Mouse (Mus musculus) neural tube, embryonic 11.5 days (tissue): ENCODE data around the gene Dip2b. TPM values are rescaled to one million over a fixed set of nuclear protein-coding genes. Genes with fewer than 3 reads are reported as not detected.
A peak's percentile ranks its signal among the peaks of the same experiment; 100 is the strongest.

Experiments used
- ATAC-seq: fragments of 200-750 bp; cut with Nextera tagmentation; 2 replicates; pipeline ENCODE4 v1.8.0; 2017; ENCODE audit warnings: moderate number of reproducible peaks, mild to moderate bottlenecking, moderate TSS enrichment, moderate library complexity; ENCODE audit not compliant: insufficient read depth, low FRiP score, low TSS enrichment
- DNase-seq: peaks from one replicate; pipeline ENCODE4 v3.0.0-alpha.2; 2015; ENCODE audit warnings: low spot score
- H3K27ac ChIP-seq: fragments of 300-500 bp; sonication (generic); 2 replicates; pipeline ENCODE4 v1.5.1; 2014; ENCODE audit warnings: low read depth, mild to moderate bottlenecking, low read length
- H3K27me3 ChIP-seq: fragments of 300-500 bp; sonication (generic); 2 replicates; pipeline ENCODE4 v1.6.1; 2014; ENCODE audit warnings: mild to moderate bottlenecking, low read length, mixed read lengths; ENCODE audit not compliant: control insufficient read depth, insufficient read depth
- H3K36me3 ChIP-seq: fragments of 300-500 bp; sonication (generic); 2 replicates; pipeline ENCODE4 v1.6.1; 2014; ENCODE audit warnings: mild to moderate bottlenecking, low read length, moderate library complexity, mixed read lengths; ENCODE audit not compliant: control insufficient read depth, insufficient read depth
- H3K4me1 ChIP-seq: fragments of 300-500 bp; sonication (generic); 2 replicates; pipeline ENCODE4 v1.6.1; 2014; ENCODE audit warnings: low read length, mixed read lengths; ENCODE audit not compliant: control insufficient read depth, insufficient read depth
- H3K4me2 ChIP-seq: fragments of 300-500 bp; sonication (generic); 2 replicates; pipeline ENCODE4 v1.6.1; 2014; ENCODE audit warnings: low read depth, mild to moderate bottlenecking, moderate library complexity
- H3K4me3 ChIP-seq: fragments of 300-500 bp; sonication (generic); 2 replicates; pipeline ENCODE4 v1.5.1; 2014; ENCODE audit warnings: low read depth, low read length
- H3K9ac ChIP-seq: fragments of 300-500 bp; sonication (generic); 2 replicates; pipeline ENCODE4 v1.6.1; 2014; ENCODE audit warnings: mild to moderate bottlenecking, low read length
- H3K9me3 ChIP-seq: fragments of 300-500 bp; sonication (generic); 2 replicates; pipeline ENCODE4 v1.6.1; 2016; ENCODE audit warnings: low read length; ENCODE audit not compliant: control insufficient read depth
- WGBS: fragments of 180-500 bp; shearing (Covaris S2); extraction: QIAGEN DNeasy Blood & Tissue Kit; methylation state at CpG from one replicate; pipeline ENCODE4 v1.1.7; 2014; 5-methylcytosine and 5-hydroxymethylcytosine counted together
- polyA plus RNA-seq: library from polyadenylated mRNA; unstranded; fragments of >200 nt; fragmentation: Nextera tagmentation; extraction: Ambion mirVana; gene quantifications from 2 replicates; pipeline ENCODE4 v1.2.1, GENCODE M21; 2014

Dip2b gene
- polyA plus RNA-seq, 1 experiment from 2014 or later = 27.9 TPM

DNA sequence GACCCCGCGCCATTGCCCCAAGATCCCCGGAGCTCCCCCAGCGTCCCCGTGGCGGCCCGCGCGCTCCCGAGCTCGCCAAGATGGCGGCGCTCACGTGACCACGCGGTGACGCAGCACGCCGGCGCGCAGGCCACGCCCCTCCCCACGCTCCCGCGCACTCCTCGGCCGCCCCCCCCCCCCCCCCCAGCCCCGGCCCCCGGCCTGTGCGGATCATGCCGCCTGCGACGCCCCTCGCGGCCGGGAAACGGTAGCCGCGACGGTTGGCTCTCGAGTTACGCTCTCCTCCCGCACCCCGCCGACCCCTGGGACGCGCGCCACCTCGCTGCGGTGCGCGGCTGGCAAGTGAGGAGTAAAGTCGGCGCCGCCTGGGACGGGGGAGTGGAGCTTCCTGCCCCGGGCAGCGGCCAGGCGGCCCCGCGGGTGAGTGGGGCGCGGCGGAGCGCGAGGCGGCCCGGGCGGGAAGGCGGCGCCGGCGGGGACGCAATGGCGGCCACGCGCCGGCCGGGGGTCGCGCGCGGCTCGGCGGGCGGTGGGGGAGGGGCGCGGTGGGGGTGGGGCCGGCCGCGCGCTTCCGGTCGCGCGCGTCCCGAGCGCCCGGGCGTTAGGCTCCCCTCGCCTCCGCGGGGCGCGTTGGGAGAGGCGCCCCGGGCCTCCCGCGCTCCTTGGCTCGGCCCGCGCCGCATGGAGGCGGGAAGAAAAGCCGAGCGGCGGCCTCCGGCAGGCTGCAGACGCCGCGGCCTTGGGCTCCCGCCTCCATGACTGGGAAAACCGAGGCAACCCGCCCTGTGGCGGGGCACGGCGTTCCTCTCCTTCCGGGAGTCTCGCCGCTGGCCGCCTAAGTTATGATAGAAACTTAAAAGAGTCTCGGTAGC, 189.4 kb downstream of the Dip2b start, which contains the start of gene Atf1:
Gene Atf1, plus strand, starts transcription at position 157 of the 872 bp plus-strand sequence.
- Histone ChIP-seq H3K4me1 (peaks cover 11% of the 10 kb centered on the region), H3K27ac (peak within 1 kb of the TSS; percentile 100), H3K9me3 (peaks cover 3% of the 10 kb centered on the region; the same call in 1 of the 2 replicates), H3K4me3 (peak within 1 kb of the TSS; percentile 89), H3K36me3 (no peaks in the 10 kb centered on the region; the same call in 1 of the 2 replicates), H3K9ac (peak within 1 kb of the TSS; percentile 99), H3K4me2 (peak within 1 kb of the TSS; percentile 77), H3K27me3 (no peaks in the 10 kb centered on the region)
- DNase-seq (peak; percentile 94), ATAC-seq (peak; percentile 81)
- WGBS = under 1% methylated on average over 68 of the region's 133 CpGs

DNA sequence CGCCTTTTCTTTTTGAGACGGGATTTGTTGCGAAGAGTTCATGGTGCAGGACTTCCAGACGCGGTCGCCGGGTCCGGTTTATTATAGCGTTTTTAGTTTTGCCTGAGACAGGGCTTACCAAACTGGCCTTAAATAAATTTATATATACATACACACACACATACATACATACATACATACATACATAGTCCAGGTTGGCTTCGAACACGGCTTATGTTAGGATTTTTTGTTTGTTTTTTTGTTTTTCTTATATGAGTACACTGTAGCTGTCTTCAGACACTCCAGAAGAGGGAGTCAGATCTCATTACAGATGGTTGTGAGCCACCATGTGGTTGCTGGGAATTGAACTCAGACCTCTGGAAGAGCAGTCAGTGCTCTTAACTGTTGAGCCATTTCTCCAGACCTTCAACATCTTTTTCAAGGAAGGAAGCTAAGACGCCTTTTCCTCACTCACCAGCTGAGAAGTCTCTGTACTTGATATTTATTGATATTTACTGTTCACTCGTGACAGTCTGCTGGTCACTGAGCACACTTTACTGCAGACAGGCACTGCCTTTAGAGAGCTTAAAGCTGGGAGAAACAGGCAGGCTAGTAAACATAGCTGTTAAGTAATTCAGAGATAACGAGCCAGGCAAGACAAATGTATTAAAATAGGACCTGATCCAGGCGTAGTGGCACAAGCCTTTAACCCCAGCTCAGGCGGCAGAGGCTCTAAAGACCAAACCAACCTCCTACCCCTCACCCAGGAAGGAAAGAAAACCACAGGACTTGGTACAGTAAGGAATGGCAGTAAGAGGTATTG, 190.3 kb downstream of the Dip2b start:
- Histone ChIP-seq H3K36me3 (no peaks in the 10 kb centered on the region; the same call in 1 of the 2 replicates), H3K9me3 (no peaks in the 10 kb centered on the region), H3K4me2 (peak overlapping the region; percentile 77), H3K4me3 (peak overlapping the region; percentile 89), H3K27me3 (no peaks in the 10 kb centered on the region), H3K27ac (peak overlapping the region; percentile 100), H3K9ac (peak overlapping the region; percentile 99), H3K4me1 (peaks cover 11% of the 10 kb centered on the region)
- WGBS = 19% methylated on average over 16 of the region's 16 CpGs
- ATAC-seq (no peak), DNase-seq (no peak)

DNA sequence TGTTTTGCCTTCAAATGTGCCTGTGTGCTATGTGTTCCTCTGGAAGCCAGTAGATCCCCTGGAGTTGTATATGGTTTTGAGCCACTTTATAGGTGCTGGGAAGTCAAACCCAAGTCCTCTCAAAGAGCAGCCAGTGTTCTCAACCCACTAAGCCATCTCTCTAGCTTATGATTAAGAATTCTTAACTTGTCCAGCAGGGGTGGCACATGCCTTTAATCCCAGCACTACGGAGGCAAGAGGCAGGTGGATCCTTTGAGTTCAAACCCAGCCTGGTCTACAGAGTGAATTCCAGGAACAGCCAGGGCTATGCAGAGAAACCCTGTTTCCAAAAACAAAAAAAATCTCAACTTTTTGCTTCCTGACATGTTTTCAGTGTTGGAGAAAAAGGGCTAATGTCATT, 192.2 kb downstream of the Dip2b start:
- Histone ChIP-seq H3K9me3 (no peaks in the 10 kb centered on the region), H3K36me3 (peaks cover 3% of the 10 kb centered on the region; the same call in 1 of the 2 replicates), H3K27ac (no peak overlapping the region), H3K9ac (no peak overlapping the region), H3K4me3 (no peak overlapping the region), H3K4me2 (no peak overlapping the region), H3K4me1 (peaks cover 11% of the 10 kb centered on the region), H3K27me3 (no peaks in the 10 kb centered on the region)
- no peak for ATAC-seq
- no peak for DNase-seq
- 83% methylated on average over 1 of the region's 1 CpGs for WGBS

DNA sequence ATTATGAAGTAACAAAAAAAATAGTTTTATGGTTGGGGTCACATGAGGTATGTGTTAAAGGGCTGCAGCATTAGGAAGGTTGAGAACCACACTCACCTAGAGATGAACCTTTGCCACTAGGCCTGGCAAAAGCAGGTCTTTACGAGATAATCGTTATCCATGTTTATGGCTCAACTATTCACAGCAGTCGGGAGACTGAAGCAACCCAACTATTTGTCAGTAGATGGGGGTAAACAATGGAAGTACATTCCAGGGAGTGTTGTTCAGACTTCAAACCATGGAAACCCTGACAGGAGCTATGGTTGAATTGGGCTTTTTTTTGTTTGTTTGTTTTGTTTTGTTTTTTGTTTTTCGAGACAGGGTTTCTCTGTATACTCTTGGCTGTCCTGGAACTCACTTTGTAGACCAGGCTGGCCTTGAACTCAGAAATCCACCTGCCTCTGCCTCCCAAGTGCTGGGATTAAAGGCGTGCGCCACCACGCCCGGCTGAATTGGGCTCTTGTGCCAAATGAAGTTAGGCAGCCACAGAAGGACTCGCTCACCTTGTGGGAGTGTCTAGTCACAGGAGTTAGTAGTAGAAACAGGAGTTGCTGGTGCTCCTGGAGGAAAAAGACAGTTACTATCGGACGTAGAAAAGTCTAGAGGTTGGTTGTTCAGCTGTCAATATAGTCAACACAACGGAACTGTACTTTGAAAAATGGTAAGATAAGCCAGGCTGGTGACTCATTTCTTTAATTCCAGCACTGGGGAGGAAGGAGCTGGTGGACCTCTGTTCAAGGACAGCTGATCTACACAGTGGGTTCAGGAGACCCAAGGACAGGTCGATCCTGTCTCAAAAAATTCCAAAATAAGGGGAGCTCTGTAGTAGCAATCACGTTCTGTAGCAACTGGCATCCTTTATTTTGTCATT, 193.4 kb downstream of the Dip2b start:
- H3K27ac ChIP-seq = no peak overlapping the region
- ATAC-seq (no peak), DNase-seq (no peak)
- H3K4me3 ChIP-seq = no peak overlapping the region
- peaks cover 9% of the 10 kb centered on the region for H3K4me1 ChIP-seq
- no peaks in the 10 kb centered on the region for H3K9me3 ChIP-seq
- H3K36me3 ChIP-seq = peaks cover 3% of the 10 kb centered on the region; the same call in 1 of the 2 replicates
- H3K27me3 ChIP-seq = no peaks in the 10 kb centered on the region
- H3K4me2 ChIP-seq = no peak overlapping the region
- 87% methylated on average over 14 of the region's 14 CpGs for WGBS
- no peak overlapping the region for H3K9ac ChIP-seq

DNA sequence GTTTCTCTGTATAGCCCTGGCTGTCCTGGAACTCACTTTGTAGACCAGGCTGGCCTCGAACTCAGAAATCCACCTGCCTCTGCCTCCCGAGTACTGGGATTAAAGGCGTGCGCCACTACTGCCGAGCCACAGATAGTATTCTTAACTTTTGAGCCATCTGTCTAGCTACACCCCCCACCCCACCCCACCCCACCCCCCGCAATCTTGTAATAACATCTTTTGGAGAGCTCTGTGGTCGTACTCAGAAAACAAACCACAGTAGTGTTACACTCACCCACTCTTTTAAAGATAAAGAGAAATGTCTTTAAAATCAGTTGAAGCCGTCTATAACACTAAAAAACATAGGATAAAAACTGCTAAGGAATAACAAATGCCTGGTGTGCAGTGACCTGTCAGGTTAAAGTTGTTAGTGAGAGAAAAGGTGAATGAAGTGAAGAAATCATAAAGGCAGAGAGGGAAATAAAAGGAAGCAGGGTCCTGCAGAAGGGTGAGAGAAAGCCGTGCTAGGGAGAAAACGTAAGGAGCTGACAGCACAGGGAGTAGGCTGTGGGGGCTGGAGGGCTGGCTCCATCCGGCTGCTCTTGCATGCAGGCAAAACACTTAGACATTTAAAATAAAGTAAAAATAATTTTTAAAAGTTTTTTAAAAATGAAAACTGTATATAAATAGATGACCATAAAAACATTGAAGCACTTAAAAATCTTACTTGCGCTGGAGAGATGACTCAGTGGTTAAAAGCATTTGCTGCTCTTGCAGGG, 196.9 kb downstream of the Dip2b start:
- Histone ChIP-seq H3K27ac (no peak overlapping the region), H3K4me2 (no peak overlapping the region), H3K9me3 (no peaks in the 10 kb centered on the region), H3K9ac (no peak overlapping the region), H3K27me3 (no peaks in the 10 kb centered on the region), H3K4me3 (no peak overlapping the region), H3K4me1 (no peaks in the 10 kb centered on the region), H3K36me3 (peaks cover 3% of the 10 kb centered on the region)
- 93% methylated on average over 12 of the region's 12 CpGs for WGBS
- DNase-seq (no peak), ATAC-seq (no peak)

DNA sequence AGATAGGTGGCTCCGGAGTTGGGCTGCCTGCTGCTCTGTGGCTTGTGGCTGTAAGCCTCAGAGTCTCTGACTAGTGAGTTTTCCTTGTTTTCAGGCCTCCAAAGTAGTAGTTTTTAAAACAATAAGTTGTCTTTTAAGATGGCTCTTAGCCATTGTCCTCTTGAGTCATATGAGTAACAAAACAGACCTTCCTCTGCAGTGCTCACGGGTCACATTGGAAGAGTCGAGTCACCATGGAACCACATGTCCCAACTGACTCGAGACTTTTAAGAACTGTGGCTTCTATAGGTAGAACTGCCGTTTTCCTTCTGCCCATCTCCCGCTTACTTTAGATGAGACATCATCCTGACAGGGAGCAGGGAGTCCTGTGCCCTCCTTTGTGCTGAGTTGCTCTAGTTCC, 198.5 kb downstream of the Dip2b start:
- H3K27ac ChIP-seq = no peak overlapping the region
- peaks cover 6% of the 10 kb centered on the region for H3K36me3 ChIP-seq
- ATAC-seq = no peak
- no peak overlapping the region for H3K4me2 ChIP-seq
- H3K9me3 ChIP-seq = no peaks in the 10 kb centered on the region
- 94% methylated on average over 6 of the region's 6 CpGs for WGBS
- H3K4me1 ChIP-seq = no peaks in the 10 kb centered on the region
- H3K9ac ChIP-seq = no peak overlapping the region
- DNase-seq = no peak
- no peak overlapping the region for H3K4me3 ChIP-seq
- no peaks in the 10 kb centered on the region for H3K27me3 ChIP-seq

DNA sequence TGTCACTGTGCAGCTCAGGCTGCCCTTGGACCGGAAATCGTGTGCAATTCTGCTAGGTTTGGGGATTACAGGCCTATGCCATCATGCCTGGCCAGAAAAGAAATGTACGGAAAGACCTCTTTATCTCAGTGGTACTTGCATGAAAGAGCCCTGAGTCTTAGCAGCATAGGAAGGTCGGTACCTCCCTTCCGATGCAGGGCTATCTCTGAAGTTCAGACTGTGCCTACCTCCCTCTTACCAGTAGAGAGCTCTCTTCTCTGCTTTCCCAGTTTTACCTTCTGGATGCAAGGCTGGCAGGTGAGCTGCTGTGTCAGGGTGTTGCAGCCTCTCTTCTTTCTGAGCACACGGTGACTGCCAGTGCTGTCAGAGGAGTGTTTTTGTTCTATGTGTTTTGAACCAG, 203.3 kb downstream of the Dip2b start:
- no peak overlapping the region for H3K4me3 ChIP-seq
- no peaks in the 10 kb centered on the region for H3K27me3 ChIP-seq
- no peaks in the 10 kb centered on the region for H3K9me3 ChIP-seq
- H3K36me3 ChIP-seq = peaks cover 3% of the 10 kb centered on the region
- no peak overlapping the region for H3K9ac ChIP-seq
- no peak overlapping the region for H3K27ac ChIP-seq
- H3K4me2 ChIP-seq = no peak overlapping the region
- ATAC-seq (no peak), DNase-seq (no peak)
- no peaks in the 10 kb centered on the region for H3K4me1 ChIP-seq
- 97% methylated on average over 6 of the region's 6 CpGs for WGBS
